Mouse (Mus musculus): Measurements from ENCODE around the gene Birc6.

DNA sequence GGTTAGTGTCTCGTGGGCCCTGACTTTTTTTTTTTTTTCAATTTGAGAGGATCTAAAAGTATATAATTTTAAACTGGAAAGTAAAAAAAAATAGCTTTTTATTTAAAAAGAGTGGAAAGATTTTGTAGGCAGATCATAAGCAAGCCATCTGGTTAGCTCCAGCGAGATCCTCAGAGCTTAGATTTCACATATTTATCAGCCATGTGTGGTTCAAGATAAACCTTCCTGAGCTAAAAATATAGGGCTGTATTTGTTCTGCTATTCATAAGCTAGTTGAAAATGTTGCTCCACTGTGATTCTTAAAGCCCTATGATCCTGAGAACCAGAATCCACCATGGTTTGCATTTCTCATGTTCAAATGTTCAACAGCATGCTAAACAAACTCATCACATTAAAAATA, 20.2 kb upstream of the Birc6 start:
- TF ChIP-seq CTCF (IDR thresholded peaks at IDR 0.05; ENCODE audit: extremely low read depth, insufficient read depth, low read length) = no peak
- no peak for TF ChIP-seq POLR2A (IDR thresholded peaks at IDR 0.05; ENCODE audit: extremely low read depth, insufficient read depth, low read length)
